Mouse (Mus musculus) liver, embryonic 14.5 days (tissue): Measurements from ENCODE around the gene Ets1.

Source experiments
- CTCF ChIP-seq: IDR thresholded peaks from 2 replicates; pipeline ENCODE4 v1.5.1; 2016; ENCODE audit warnings: antibody characterized with exemption, low read depth, control low read depth
- EP300 ChIP-seq: IDR thresholded peaks from 2 replicates; pipeline ENCODE4 v1.6.1; 2016; ENCODE audit warnings: antibody characterized with exemption, low read depth

DNA sequence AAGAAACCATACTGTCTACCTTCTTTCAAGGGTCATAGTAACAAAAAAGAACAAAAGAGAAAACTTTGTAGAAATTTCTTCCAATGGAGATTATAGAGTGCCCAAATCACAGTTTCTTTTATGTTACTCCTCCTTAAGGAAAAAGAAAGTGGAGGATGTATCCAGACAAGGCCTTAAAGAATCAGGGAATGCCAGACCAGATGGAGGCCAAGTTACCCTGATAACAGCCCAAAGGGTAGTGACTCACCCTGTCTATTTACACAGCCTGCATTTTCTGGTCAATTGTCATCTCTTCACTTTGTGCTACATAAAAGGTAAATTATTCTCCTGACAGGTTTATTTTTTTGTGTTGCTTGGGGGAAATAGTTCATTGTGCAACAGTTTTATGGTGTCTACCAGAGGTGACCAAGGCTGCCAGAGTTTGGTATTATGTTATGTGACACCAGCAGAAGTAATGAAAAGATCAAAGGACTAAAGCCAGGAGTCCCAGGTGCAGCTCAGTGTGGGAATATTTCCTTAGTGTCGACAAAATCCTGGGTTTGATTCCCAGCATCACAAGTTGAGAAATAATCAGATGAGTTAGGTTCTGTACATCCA is 6.5 kb upstream of the Ets1 start:
- no peak for TF ChIP-seq CTCF
- TF ChIP-seq EP300: no peak
